Mouse (Mus musculus) neural tube, embryonic 12.5 days (tissue): Measurements from ENCODE around the gene P3h2. TPM values are rescaled to one million over a fixed set of nuclear protein-coding genes. Genes with fewer than 3 reads are reported as not detected.

ENCODE experiments used
- ATAC-seq: fragments of 200-750 bp; cut with Nextera tagmentation; 2 replicates; pipeline ENCODE4 v1.8.0; 2017; ENCODE audit warnings: low read depth, mild to moderate bottlenecking, moderate TSS enrichment, moderate library complexity; ENCODE audit not compliant: low FRiP score
- H3K27ac ChIP-seq: fragments of 300-500 bp; sonication (generic); 2 replicates; pipeline ENCODE4 v1.5.1; 2016
- H3K27me3 ChIP-seq: fragments of 300-500 bp; sonication (generic); replicated peaks from 2 replicates; pipeline ENCODE4 v1.6.1; 2016; ENCODE audit warnings: mild to moderate bottlenecking
- H3K36me3 ChIP-seq: fragments of 300-500 bp; sonication (generic); 2 replicates; pipeline ENCODE4 v1.6.1; 2016; ENCODE audit warnings: mild to moderate bottlenecking
- H3K4me1 ChIP-seq: fragments of 300-500 bp; sonication (generic); 2 replicates; pipeline ENCODE4 v1.6.1; 2016
- H3K4me2 ChIP-seq: fragments of 300-500 bp; sonication (generic); replicated peaks from 2 replicates; pipeline ENCODE4 v1.6.1; 2016; ENCODE audit warnings: mild to moderate bottlenecking
- H3K4me3 ChIP-seq: fragments of 300-500 bp; sonication (generic); 2 replicates; pipeline ENCODE4 v1.5.1; 2016
- H3K9ac ChIP-seq: fragments of 300-500 bp; sonication (generic); 2 replicates; pipeline ENCODE4 v1.6.1; 2016; ENCODE audit warnings: mild to moderate bottlenecking
- H3K9me3 ChIP-seq: fragments of 300-500 bp; sonication (generic); 2 replicates; pipeline ENCODE4 v1.6.1; 2016; ENCODE audit warnings: mild to moderate bottlenecking
- WGBS: fragments of 180-500 bp; shearing (Covaris S2); methylation state at CpG from one replicate; pipeline ENCODE4 v1.1.7; 2016; 5-methylcytosine and 5-hydroxymethylcytosine counted together
- polyA plus RNA-seq: library from polyadenylated mRNA; unstranded; fragments of >200 nt; fragmentation: Nextera tagmentation; extraction: Ambion mirVana; gene quantifications from 2 replicates; pipeline ENCODE4 v1.2.1, GENCODE M21; 2016

The P3h2 gene
- polyA plus RNA-seq, 1 experiment from 2014 or later = 2.9 TPM

DNA sequence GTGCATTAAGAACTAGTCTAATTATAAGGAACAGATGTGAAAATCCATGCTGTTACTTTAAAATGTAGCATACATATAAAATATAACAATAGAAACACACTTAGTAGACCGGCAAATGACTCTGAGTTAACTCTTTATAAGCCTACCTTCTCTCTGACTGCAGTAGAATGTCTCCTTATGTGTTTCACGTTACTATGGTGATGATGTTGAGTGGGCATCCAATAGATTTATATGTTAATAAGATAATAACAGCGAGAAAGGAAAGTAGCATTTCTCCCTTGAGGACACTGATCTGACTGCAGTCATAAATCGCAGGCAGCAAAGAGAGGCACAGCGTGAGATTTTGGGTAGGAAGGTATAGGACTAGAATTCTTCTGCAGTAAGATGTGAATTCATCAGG, 81.0 kb downstream of the P3h2 start:
- Histone ChIP-seq H3K27me3 (no peaks in the 10 kb centered on the region), H3K9ac (no peak overlapping the region), H3K4me3 (no peak overlapping the region), H3K36me3 (no peaks in the 10 kb centered on the region), H3K4me1 (peaks cover 13% of the 10 kb centered on the region), H3K4me2 (no peak overlapping the region), H3K9me3 (no peaks in the 10 kb centered on the region), H3K27ac (no peak overlapping the region)
- peak; percentile 79 for ATAC-seq
- 25% methylated on average over 5 of the region's 5 CpGs for WGBS

DNA sequence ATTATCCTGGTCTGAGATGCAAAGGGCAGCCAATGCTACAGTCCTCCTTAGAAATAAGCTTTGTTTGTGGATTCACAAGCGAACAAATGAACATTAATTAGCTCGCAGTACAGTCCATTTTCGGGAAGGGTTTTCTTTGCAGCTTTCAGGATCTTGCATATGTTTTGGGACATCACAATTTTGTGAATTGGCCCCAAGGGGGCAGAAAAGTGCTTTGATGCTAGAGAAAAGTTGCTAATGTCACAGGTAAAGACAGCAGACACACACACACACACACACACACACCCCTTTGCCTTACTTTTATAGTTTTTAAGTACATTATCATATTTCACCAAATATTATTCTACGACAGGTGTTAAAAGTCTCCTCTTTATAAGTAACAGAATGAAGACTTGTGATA, 82.2 kb downstream of the P3h2 start:
- WGBS = 88% methylated on average over 4 of the region's 4 CpGs
- no peaks in the 10 kb centered on the region for H3K9me3 ChIP-seq
- no peak overlapping the region for H3K4me3 ChIP-seq
- no peaks in the 10 kb centered on the region for H3K36me3 ChIP-seq
- H3K27me3 ChIP-seq = no peaks in the 10 kb centered on the region
- H3K27ac ChIP-seq = no peak overlapping the region
- ATAC-seq = no peak
- no peak overlapping the region for H3K9ac ChIP-seq
- no peak overlapping the region for H3K4me2 ChIP-seq
- peaks cover 13% of the 10 kb centered on the region for H3K4me1 ChIP-seq

DNA sequence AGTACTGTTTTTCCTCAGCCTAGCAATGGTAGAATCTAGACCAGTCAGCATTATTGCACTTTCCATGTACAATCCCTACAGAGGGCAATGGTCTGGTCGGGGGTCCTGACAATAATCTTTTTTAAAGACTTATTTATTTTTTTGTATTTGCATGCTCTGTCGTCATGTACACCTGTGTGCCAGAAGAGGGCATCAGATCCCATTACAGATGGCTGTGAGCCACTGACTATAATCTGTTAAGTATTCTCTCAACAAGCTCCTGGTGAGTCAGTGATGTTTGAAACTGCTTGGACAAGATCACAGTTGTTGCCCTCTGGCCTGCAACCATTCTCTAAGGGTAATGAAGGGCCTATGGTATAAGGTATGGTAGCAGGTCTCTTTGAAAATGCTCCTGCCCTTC, 83.8 kb downstream of the P3h2 start:
- Histone ChIP-seq H3K4me3 (no peak overlapping the region), H3K36me3 (no peaks in the 10 kb centered on the region), H3K4me1 (peaks cover 13% of the 10 kb centered on the region), H3K9me3 (no peaks in the 10 kb centered on the region), H3K27ac (no peak overlapping the region), H3K27me3 (no peaks in the 10 kb centered on the region), H3K9ac (no peak overlapping the region), H3K4me2 (no peak overlapping the region)
- no peak for ATAC-seq
- WGBS = 63% methylated on average over 2 of the region's 2 CpGs

DNA sequence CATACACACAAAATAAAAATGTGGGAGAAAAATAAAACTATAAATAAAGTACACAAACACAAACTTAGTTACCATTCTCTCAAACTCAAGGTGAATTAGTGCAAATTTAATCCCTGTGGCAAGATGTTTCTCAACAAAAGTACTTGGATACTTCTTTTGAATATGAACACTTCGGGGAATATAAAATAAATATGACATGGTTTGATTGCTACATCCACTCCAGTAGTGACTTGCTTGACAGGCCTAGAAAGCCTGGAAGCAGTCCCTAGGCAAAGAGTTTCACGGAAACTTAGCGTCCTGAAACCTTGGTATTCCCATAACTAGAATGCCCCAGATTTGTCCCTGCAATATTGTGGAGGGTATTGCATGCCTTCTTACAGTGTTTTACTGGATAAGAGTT, 99.8 kb downstream of the P3h2 start:
- no peaks in the 10 kb centered on the region for H3K27me3 ChIP-seq
- no peak overlapping the region for H3K9ac ChIP-seq
- H3K36me3 ChIP-seq = no peaks in the 10 kb centered on the region
- no peaks in the 10 kb centered on the region for H3K4me1 ChIP-seq
- no peak overlapping the region for H3K4me2 ChIP-seq
- H3K9me3 ChIP-seq = no peaks in the 10 kb centered on the region
- WGBS = 89% methylated on average over 3 of the region's 3 CpGs
- no peak for ATAC-seq
- H3K4me3 ChIP-seq = no peak overlapping the region
- no peak overlapping the region for H3K27ac ChIP-seq

DNA sequence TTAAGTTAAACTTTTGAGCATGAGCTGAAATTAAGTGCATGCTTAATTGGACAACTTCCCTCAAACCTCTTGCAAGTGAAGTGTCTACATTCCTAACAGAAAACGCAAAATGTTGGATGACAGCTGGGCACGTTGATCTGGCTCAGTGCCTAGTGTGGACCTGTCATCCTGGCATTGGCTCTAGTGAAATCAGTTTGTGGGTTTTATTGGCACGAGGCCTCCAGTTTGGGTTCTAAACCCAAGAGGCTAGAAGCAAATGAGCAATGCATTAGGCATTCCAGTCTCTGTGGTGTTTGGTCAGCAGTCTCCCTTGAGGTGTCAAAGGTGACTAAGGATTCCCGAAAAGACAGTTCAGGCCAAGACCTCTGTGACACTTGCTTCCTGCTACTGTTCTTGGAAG, 102.3 kb downstream of the P3h2 start:
- Histone ChIP-seq H3K36me3 (no peaks in the 10 kb centered on the region), H3K27ac (no peak overlapping the region), H3K27me3 (no peaks in the 10 kb centered on the region), H3K9ac (no peak overlapping the region), H3K4me1 (no peaks in the 10 kb centered on the region), H3K4me2 (no peak overlapping the region), H3K4me3 (no peak overlapping the region), H3K9me3 (no peaks in the 10 kb centered on the region)
- ATAC-seq = no peak
- WGBS = 86% methylated on average over 4 of the region's 4 CpGs

DNA sequence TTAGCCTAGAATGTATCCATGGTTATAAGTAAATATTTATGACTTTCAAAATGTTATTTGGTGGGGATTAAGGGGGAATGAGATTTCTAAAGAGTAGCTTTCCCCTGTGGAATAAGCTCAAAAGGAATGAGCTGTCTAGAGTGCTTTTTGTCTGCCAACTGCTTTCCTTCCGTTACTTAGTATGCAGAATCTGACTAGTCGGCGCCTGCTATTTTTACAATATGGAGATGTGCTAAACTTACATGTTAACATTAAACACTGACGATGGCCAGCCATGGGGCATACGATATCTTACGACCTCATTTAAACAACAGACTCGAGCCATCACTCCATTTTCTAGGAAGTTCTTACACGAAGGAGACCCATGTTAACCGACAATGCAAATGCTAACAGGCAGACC, 102.7 kb downstream of the P3h2 start:
- H3K36me3 ChIP-seq = no peaks in the 10 kb centered on the region
- H3K9ac ChIP-seq = no peak overlapping the region
- H3K9me3 ChIP-seq = no peaks in the 10 kb centered on the region
- H3K4me2 ChIP-seq = no peak overlapping the region
- H3K4me3 ChIP-seq = no peak overlapping the region
- no peaks in the 10 kb centered on the region for H3K27me3 ChIP-seq
- 91% methylated on average over 9 of the region's 9 CpGs for WGBS
- ATAC-seq = no peak
- H3K27ac ChIP-seq = no peak overlapping the region
- no peaks in the 10 kb centered on the region for H3K4me1 ChIP-seq

DNA sequence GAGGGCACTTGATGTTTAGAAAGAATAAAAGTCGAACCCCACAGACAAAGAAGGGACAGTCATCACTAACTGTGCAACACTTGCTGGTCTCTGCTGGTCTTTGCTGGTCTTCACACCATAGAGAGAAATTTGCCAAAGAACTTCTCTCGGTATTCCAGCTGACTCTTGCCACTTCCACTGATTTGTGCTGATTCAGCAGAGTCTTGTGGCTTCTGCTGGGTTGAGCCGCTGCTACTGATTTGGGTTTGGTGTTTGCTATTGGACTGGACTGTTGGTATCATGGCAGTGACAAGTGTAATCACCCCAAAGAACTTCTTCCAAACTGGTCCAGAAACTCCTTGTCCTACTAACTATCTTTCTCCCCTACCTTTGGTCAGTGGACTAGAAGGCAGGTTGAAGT, 111.0 kb downstream of the P3h2 start:
- Histone ChIP-seq H3K4me2 (no peak overlapping the region), H3K36me3 (no peaks in the 10 kb centered on the region), H3K27ac (no peak overlapping the region), H3K4me1 (no peaks in the 10 kb centered on the region), H3K27me3 (no peaks in the 10 kb centered on the region), H3K9ac (no peak overlapping the region), H3K4me3 (no peak overlapping the region), H3K9me3 (no peaks in the 10 kb centered on the region)
- 89% methylated on average over 3 of the region's 3 CpGs for WGBS
- no peak for ATAC-seq

DNA sequence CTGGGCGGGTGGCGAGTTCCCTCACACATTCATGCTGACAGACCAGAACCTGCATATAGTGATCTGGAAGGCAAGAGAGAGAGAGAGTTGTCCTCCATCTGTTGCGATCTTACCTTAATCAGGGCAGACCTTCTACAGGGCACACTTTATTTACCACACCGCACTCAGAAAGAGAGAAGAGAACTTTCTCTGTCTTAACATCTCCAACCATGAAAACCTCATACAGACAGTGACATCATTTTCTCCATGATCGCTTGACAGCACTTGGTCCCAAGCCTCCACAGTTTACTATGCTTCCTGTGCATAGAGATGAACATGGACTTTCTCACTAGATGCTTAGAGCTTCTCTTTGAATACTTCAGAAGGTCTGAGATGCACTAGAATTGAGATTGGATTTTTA, 118.4 kb downstream of the P3h2 start:
- H3K27me3 ChIP-seq = no peaks in the 10 kb centered on the region
- H3K9ac ChIP-seq = no peak overlapping the region
- ATAC-seq = no peak
- 96% methylated on average over 5 of the region's 5 CpGs for WGBS
- no peaks in the 10 kb centered on the region for H3K36me3 ChIP-seq
- no peaks in the 10 kb centered on the region for H3K9me3 ChIP-seq
- H3K4me1 ChIP-seq = no peaks in the 10 kb centered on the region
- H3K27ac ChIP-seq = no peak overlapping the region
- no peak overlapping the region for H3K4me3 ChIP-seq
- no peak overlapping the region for H3K4me2 ChIP-seq

DNA sequence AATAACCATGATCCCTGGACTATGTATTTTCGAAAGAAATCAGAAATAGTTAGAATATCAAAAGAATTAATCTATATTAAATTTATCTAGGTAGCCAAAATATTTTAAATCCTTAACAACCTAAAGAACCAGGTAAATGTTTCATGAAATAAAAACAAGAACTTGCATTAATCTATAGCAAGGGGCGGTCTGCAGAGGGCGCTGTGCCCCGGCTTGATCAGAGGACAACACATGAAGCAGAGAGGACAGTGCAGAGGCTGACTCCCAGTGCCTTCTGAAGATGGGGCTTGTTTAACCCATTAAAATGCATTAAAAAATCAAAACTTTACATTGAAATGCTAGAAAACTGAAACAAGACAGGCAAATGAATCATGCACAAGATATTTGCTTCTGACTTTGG, 121.9 kb downstream of the P3h2 start:
- ATAC-seq = no peak
- no peaks in the 10 kb centered on the region for H3K4me1 ChIP-seq
- no peak overlapping the region for H3K9ac ChIP-seq
- no peak overlapping the region for H3K4me3 ChIP-seq
- no peaks in the 10 kb centered on the region for H3K9me3 ChIP-seq
- H3K36me3 ChIP-seq = no peaks in the 10 kb centered on the region
- H3K27me3 ChIP-seq = no peaks in the 10 kb centered on the region
- H3K4me2 ChIP-seq = no peak overlapping the region
- no peak overlapping the region for H3K27ac ChIP-seq
- 32% methylated on average over 4 of the region's 4 CpGs for WGBS

DNA sequence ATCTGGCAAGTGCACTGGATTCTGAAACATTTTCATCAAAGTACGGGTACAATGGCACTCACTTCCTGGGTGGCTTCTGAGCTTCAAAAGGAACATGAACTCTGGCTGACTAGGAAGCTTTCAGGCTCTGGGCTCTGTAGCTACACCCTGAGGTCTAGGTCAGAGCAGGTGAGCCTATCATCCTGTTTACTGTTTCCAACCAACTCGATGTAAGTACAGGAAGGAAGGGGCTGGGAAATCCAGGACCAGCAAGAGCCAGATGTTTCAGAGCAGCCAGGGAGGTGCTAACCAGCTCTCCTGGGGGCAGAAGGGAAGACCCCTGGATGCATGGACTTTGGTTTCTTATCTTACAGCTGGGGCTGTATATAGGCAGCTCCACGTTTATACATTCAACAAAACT, 126.5 kb downstream of the P3h2 start:
- Histone ChIP-seq H3K4me2 (no peak overlapping the region), H3K9ac (no peak overlapping the region), H3K27ac (no peak overlapping the region), H3K4me1 (no peaks in the 10 kb centered on the region), H3K36me3 (no peaks in the 10 kb centered on the region), H3K4me3 (no peak overlapping the region), H3K27me3 (no peaks in the 10 kb centered on the region), H3K9me3 (no peaks in the 10 kb centered on the region)
- 69% methylated on average over 3 of the region's 3 CpGs for WGBS
- no peak for ATAC-seq

DNA sequence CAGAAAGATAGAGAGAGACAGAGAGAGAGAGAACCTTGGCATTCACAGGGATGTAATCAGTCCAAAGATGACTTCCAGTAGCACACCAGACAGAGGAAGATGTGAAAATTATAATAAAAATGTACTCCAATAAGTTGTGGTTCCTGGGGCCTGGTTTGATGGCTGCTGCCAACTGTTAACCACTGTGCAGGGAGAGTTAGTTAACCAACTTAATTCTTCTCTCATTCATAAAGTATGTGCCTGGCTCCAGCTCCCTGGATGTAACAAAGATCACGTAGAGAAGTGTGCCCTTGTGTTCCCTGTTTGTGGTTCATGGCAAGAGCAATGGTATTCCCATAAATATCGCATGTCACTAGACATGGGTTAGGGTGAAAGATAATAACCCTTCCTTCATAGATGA, 128.4 kb downstream of the P3h2 start:
- H3K9me3 ChIP-seq = no peaks in the 10 kb centered on the region
- 82% methylated on average over 2 of the region's 2 CpGs for WGBS
- H3K4me2 ChIP-seq = no peak overlapping the region
- no peaks in the 10 kb centered on the region for H3K4me1 ChIP-seq
- no peaks in the 10 kb centered on the region for H3K27me3 ChIP-seq
- ATAC-seq = no peak
- H3K9ac ChIP-seq = no peak overlapping the region
- H3K36me3 ChIP-seq = no peaks in the 10 kb centered on the region
- no peak overlapping the region for H3K4me3 ChIP-seq
- H3K27ac ChIP-seq = no peak overlapping the region

DNA sequence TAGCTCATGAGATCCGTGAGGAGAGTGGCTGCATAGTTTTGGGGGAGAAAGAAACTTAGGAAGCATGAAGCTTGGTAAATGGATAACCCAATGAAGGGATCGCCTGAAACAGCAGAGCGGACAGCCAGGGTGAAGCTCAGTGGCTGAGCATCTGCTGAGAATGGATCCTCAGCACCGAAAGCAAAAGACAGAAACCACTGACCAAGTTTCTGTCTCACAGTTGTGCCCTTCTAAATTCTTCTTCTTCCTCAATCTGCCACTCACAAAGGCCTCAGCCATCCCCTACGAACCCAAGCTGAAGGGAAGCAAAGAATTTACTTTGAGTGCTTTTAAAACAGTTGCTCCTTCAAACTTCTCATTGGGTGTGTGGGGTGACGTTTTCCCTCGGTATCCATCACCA, 134.3 kb downstream of the P3h2 start:
- no peak for ATAC-seq
- Histone ChIP-seq H3K27me3 (no peaks in the 10 kb centered on the region), H3K4me3 (no peak overlapping the region), H3K4me1 (no peaks in the 10 kb centered on the region), H3K4me2 (no peak overlapping the region), H3K9me3 (no peaks in the 10 kb centered on the region), H3K27ac (no peak overlapping the region), H3K36me3 (no peaks in the 10 kb centered on the region), H3K9ac (no peak overlapping the region)
- 89% methylated on average over 7 of the region's 7 CpGs for WGBS

DNA sequence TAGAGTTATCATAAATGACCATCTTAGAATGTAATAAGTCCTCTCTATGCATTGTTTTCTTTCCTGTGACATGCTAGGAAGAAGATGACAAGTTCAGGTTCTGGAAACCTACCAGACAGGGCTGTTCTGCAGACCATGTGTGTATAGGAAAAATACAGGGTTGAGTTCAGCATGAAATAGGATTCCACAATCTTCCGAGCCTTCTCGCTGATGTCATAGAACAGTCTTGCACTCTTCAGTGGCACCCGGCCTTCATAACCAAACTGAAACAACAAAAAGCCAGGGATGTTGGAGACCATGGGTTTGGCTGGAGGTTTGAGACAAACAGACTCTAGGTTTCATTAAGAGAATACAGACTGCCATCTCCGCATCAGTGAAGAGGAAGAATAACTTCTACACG, 134.9 kb downstream of the P3h2 start:
- Histone ChIP-seq H3K27me3 (no peaks in the 10 kb centered on the region), H3K9ac (no peak overlapping the region), H3K4me2 (no peak overlapping the region), H3K4me1 (no peaks in the 10 kb centered on the region), H3K4me3 (no peak overlapping the region), H3K36me3 (no peaks in the 10 kb centered on the region), H3K27ac (no peak overlapping the region), H3K9me3 (no peaks in the 10 kb centered on the region)
- WGBS = 91% methylated on average over 5 of the region's 5 CpGs
- no peak for ATAC-seq

DNA sequence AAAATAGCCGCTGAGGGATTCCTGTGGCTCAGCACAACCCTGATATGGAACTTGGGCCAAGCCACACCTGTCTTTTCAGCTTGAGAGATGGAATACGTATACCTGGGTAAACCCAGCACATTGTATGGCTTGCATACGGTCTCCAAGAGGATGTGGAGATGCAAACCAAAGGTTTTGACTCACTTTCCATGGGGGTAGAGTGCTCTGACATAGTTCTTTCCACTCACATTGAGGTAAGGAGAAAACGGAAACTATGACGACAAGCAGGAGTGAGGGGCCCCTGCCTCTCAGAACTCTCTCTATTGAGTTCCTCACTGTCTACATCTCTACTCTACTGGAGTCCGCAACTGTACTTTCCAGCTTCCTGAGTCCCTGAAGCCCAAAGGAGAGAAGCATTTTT, 135.4 kb downstream of the P3h2 start:
- 88% methylated on average over 6 of the region's 6 CpGs for WGBS
- no peak overlapping the region for H3K9ac ChIP-seq
- no peak overlapping the region for H3K4me3 ChIP-seq
- no peaks in the 10 kb centered on the region for H3K4me1 ChIP-seq
- no peaks in the 10 kb centered on the region for H3K36me3 ChIP-seq
- H3K4me2 ChIP-seq = no peak overlapping the region
- no peak overlapping the region for H3K27ac ChIP-seq
- no peaks in the 10 kb centered on the region for H3K27me3 ChIP-seq
- H3K9me3 ChIP-seq = no peaks in the 10 kb centered on the region
- no peak for ATAC-seq
